Mouse (Mus musculus) bone marrow macrophage, adult 2 months (primary cell): ENCODE results near the gene Ddx23.

ENCODE experiments used
- CTCF ChIP-seq: IDR thresholded peaks from 2 replicates; pipeline ENCODE4 v1.5.1; 2012; ENCODE audit warnings: low read depth, mild to moderate bottlenecking, low read length, moderate library complexity
- POLR2A ChIP-seq: IDR thresholded peaks from 2 replicates; pipeline ENCODE4 v1.6.1; 2012; ENCODE audit warnings: mild to moderate bottlenecking, low read depth, low read length, borderline replicate concordance

DNA sequence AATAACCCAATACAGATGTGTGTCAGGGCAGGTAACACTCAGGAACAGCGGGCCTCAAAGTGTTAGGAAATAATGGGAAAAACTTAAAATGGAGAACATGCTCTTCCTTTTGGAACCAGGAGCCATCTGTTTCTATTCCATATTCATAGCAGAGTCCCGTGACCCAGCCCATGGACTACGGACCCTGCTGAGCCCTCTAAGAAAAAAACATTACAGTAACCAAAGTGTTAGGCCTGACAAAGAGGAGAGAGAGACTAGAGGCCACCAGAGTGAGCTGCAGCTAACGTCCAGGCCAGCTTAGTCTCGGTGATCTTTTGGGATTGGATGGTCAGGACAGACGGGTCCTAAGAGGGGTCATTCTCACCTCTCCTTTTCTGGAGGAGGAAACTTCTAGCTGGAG lies 47.7 kb downstream of the Ddx23 start:
- TF ChIP-seq CTCF: no peak
- TF ChIP-seq POLR2A: no peak
